Mouse (Mus musculus) forelimb bud, embryonic 11.5 days (tissue): ENCODE measurements around the gene Cracr2a.
"Not testable (repeated sequence)": the region's sequence is repeated elsewhere in the genome, so short reads cannot be mapped to it uniquely, and the experiment has no call there.

ENCODE experiments used
- DNase-seq: peaks from one replicate; pipeline ENCODE4 v3.0.0-alpha.2; 2012; ENCODE audit warnings: low read depth, low spot score

Gene Cracr2a

DNA sequence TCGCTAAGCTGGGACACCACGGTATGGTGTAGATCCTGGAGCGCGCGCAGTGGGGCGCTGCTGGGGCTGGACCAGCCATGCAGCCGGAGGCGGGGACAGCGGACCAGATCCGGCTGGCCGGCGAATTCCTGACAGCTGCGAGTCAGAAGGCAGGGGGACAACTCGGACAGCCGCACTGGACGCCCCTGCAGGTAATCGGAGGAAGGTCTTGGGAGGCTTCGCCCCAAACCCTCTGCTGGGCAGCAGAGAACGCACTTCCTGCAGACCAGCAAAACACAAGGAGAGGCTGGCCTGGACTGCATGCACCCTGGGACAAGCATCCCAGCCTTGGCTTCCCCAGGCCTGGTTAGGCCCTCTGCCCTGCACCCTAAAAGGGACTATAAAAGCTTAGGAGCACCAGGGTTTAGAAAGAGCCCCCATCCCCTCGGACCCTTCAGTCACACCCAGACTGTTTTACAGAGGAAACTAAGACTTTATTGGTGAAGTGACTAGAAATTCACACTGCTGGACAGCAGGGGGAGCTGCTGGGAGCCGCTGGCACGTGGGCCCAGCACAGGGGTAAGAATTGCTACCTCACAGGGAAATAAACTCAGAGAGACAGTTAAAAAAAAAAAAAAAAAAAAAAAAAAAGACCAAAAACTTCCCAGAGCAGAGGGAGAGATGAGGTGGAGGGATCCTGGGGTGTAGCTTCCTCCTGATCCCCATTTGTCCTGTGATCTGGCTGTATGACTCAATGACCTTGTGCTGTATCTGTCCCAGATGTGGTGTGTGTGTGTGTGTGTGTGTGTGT is at the start of gene Cracr2a:
Gene Cracr2a (plus strand): TSS at position 108 of the 790 bp plus-strand sequence.
- DNase-seq = peak; percentile 84

DNA sequence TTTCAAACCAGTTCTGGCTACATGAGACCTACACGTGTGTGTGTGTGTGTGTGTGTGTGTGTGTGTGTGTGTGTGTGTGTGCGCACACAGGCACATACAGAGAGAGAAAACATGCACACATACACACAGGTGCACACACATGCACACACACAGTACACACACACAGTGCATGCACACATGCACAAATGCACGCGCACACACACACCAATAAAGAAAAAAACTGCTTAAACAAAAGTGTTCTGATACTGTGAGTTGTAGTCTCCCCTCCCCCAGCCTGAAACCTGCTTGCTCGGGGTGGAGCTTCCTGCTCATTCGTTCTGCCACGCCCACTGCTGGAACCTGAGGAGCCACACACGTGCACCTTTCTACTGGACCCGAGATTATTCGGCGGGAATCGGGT is 47.4 kb upstream of the Cracr2a start:
- DNase-seq = not testable (repeated sequence)

DNA sequence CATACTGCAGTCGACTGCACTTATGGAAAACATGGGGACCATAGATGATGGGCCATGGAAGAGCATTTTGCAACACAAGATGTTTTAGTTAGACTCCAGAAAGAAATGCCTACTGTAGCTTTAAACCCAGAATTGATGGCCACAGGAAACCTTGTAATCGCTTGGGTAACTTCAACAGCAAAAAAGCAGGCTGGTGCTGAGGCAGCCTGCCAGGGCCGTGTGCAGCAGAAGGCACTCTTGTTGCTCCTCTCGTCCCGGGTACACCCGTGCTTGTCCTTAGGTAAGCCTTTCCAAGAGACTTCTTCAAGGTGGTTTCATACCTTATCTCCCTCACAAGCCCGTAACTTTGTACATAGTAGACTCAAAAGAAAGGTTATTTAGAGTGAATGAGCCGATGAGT is 40.0 kb upstream of the Cracr2a start:
- DNase-seq = no peak

- no peak for DNase-seq
Observed at GRCm38 (mm10) chr6:127522326-127522725, 38.8 kb upstream of the Cracr2a start.

- DNase-seq = peak; percentile 84
Observed at GRCm38 (mm10) chr6:127524442-127524841, 36.7 kb upstream of the Cracr2a start.

DNA sequence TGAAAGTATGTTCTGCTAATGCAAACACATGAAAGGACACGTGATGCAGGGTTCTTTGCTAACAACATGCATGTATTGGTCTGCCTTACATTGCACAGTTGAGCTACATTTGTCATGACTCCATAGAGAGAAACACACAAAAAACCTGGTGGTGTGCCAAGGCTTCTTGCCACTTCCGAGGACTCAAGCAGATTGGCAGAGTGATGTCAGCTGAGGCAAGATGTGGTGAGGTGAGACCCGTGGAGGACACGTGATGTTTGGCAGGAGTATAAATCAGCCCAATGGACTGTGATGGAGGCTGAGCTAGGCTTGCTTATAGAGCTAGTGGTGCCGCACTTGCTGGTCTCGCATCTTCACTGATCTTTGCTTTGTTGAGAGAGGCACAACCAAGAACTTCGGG is 32.5 kb upstream of the Cracr2a start:
- DNase-seq = no peak

DNA sequence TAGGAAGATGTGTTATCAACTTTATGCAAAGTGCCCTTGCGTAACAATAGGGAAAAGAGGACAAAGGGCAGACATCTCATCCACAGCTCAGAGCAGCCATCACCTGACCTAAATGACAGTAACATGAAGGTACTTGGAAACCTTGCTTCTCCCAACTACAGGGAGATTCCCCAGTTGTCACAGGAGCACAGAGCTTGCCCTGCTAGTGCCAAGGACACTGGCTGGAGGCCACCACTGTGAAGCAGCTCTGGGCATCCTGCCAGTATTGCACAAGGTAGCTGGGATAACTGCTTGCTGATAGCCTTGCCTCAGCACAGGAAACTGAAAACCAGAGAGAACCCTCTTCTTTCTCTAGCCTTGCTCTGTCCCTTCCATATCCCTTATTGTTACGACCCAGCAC is 31.7 kb upstream of the Cracr2a start:
- DNase-seq = no peak

GRCm38 (mm10) chr6:127530206-127530605 is 30.9 kb upstream of the Cracr2a start:
- DNase-seq = no peak

DNA sequence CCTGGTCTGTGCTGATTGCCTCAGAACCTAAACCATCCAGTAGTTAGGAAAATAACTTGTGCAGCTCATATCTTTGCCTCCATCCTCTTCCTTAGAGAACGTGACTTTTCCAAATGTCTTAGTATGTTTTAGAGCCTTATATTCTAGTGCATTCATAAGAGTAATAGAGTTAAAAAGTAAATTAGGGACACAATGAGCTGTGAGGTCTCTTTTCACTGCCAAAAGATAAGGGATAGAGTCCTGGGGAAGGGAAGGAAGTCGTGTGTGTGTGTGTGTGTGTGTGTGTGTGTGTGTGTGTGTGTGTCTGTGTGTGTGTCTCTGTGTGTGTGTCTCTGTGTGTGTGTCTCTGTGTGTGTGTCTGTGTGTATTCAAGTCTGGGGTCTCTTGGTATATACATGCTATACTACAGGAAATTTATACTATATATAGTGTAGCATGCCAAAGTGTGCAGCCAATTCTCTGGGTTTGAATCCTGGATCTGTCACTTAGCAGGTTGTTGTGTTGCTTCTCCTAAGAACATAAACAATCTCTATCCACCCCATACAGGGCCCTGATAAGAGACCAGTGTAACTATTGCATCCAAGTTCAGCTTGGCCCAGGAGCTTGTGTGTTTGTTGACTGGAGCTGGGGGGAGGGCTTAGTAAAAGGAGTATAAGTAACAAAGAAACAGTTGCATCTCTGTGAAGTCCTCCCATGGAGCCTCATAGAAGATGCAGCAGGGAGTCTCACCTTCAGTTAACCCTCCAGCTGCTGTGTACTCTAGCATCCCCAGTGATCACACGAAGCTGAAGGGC is 29.5 kb upstream of the Cracr2a start:
- no peak for DNase-seq

GRCm38 (mm10) chr6:127532304-127532703 is 28.8 kb upstream of the Cracr2a start:
- DNase-seq = no peak

DNA sequence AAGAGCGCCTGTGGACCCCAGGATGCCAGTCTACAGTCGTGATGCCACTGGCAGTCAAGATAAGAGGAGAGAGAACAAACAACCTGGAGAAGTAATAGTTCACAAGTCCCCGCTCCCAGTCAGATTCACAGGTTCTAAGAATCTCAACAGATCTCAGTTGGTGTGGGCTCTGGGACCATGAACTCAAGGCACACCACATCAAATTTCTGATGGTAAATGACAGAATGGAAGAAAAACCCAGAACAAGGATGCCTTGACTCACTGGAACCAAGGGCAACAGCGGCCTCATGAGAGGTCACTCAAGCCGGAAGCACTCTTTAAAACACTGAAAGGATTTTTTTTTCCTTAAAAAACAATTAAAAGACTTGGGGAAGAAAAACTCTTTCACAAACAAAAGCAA is 27.4 kb upstream of the Cracr2a start:
- no peak for DNase-seq

- DNase-seq = no peak
Observed at GRCm38 (mm10) chr6:127537035-127537434, 24.1 kb upstream of the Cracr2a start.

- no peak for DNase-seq
Observed at GRCm38 (mm10) chr6:127538118-127538517, 23.0 kb upstream of the Cracr2a start.

DNA sequence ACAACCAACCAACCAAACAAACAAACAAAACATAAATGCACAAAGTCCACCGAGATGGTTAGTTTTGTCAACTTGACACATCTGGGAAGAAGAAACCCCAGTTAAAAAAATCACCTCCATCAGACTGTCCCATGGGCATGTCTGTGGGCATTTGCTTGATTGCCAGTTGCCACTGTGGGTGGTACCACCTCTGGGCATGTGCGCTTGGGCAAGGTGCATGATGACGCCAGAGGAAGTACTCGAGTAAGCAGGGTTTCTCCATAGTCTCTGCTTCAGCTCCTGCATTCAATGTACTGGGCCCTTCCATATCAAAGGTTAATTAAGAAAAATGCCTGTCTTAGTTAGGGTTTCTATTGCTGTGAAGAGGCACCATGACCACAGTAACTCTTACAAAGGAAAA is 21.9 kb upstream of the Cracr2a start:
- DNase-seq = no peak

- DNase-seq = no peak
Observed at GRCm38 (mm10) chr6:127539659-127540058, 21.5 kb upstream of the Cracr2a start.

GRCm38 (mm10) chr6:127540517-127540916 is 20.6 kb upstream of the Cracr2a start:
- DNase-seq = no peak

GRCm38 (mm10) chr6:127541617-127542374 is 19.3 kb upstream of the Cracr2a start:
- DNase-seq = peak; percentile 86

GRCm38 (mm10) chr6:127546676-127547075 is 14.5 kb upstream of the Cracr2a start:
- DNase-seq = no peak

DNA sequence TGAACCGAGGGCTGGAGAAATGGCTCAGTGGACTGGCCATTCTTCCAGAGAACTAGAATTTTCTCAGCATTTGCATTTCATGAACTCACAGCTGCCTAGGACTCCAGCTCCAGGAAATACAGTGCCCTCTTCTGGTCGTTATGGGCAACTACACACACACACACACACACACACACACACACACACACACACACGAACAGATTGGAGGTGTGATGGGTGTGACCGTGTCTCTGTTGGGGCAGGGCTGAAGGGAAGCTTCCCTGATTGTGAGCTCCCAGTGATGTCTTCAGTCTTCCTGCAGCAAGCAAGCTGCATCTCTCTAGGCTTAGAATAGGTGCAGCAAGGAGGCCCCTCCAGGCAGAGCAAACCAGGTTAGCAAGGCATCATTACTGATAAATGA is 8.2 kb upstream of the Cracr2a start:
- DNase-seq = no peak

- DNase-seq = no peak
Observed at GRCm38 (mm10) chr6:127555553-127555952, 5.6 kb upstream of the Cracr2a start.

- no peak for DNase-seq
Observed at GRCm38 (mm10) chr6:127560872-127561230, 287 bp upstream of the Cracr2a start.

- no peak for DNase-seq
Observed at GRCm38 (mm10) chr6:127563511-127563910, 2.4 kb downstream of the Cracr2a start.
